Mouse (Mus musculus) testis, adult 2 months (tissue): Measurements from ENCODE around the gene Nsmce1. TPM values are rescaled to one million over a fixed set of nuclear protein-coding genes. Genes with fewer than 3 reads are reported as not detected.

Source experiments
- H3K27ac ChIP-seq: fragments of 200-500 bp; 2 replicates; pipeline ENCODE4 v1.5.1; 2012; ENCODE audit warnings: low read depth, low read length; ENCODE audit not compliant: control insufficient read depth, insufficient read depth
- H3K27me3 ChIP-seq: fragments of 200-500 bp; 2 replicates; pipeline ENCODE4 v1.6.1; 2012; ENCODE audit warnings: mild to moderate bottlenecking, low read length, moderate library complexity; ENCODE audit not compliant: control insufficient read depth, insufficient read depth
- H3K36me3 ChIP-seq: fragments of 200-500 bp; 2 replicates; pipeline ENCODE4 v1.6.1; 2012; ENCODE audit warnings: mild to moderate bottlenecking, low read length; ENCODE audit not compliant: control insufficient read depth, insufficient read depth
- H3K4me1 ChIP-seq: fragments of 200-500 bp; 2 replicates; pipeline ENCODE4 v1.6.1; 2012; ENCODE audit warnings: low read length; ENCODE audit not compliant: control insufficient read depth, insufficient read depth
- H3K4me3 ChIP-seq: fragments of 200-500 bp; 2 replicates; pipeline ENCODE4 v1.5.1; 2012; ENCODE audit warnings: low read depth, mild to moderate bottlenecking, low read length, moderate library complexity, mixed read lengths; ENCODE audit not compliant: control insufficient read depth
- CTCF ChIP-seq: fragments of 200-500 bp; IDR thresholded peaks from 2 replicates; pipeline ENCODE4 v1.5.1; 2012; ENCODE audit warnings: low read depth, mild to moderate bottlenecking, inconsistent platforms, low read length, moderate library complexity; ENCODE audit not compliant: control insufficient read depth, insufficient read depth, insufficient replicate concordance
- POLR2A ChIP-seq: fragments of 200-500 bp; IDR thresholded peaks from 2 replicates; pipeline ENCODE4 v1.6.1; 2012; ENCODE audit warnings: low read depth, mild to moderate bottlenecking, inconsistent platforms, low read length, moderate library complexity; ENCODE audit not compliant: control insufficient read depth
- polyA plus RNA-seq: library from polyadenylated mRNA; depleted of rRNA; stranded (reverse); fragments of >200 nt; gene quantifications from 2 replicates; pipeline ENCODE4 v1.2.3, GENCODE M21; 2012

The Nsmce1 gene
- polyA plus RNA-seq, 1 experiment = 181 TPM

DNA sequence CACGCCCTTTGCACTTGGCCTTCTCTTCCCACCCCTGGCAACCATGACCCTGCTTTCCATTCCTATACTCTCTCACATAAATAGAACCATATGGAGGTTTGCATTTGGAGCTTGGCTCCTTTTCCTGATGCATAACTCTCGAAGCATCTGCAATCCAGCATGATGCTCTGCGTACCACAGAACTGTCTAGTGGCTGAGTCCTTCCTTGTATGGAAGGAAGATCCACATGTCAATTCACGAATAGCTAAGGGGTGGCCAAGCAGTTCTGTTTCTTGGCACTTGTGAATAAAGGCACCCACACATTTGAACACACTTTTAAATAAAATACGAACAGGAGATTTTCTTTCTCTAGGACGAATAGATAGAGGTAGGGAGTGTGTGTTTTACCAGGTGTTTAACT lies 26.1 kb upstream of the Nsmce1 start:
- Histone ChIP-seq H3K4me1 (no peaks in the 10 kb centered on the region), H3K27ac (no peak overlapping the region), H3K27me3 (no peaks in the 10 kb centered on the region), H3K36me3 (no peaks in the 10 kb centered on the region), H3K4me3 (no peak overlapping the region)
- no peak for TF ChIP-seq POLR2A
- no peak for TF ChIP-seq CTCF

GRCm38 (mm10) chr7:125516723-125517122 lies 25.3 kb upstream of the Nsmce1 start:
- Histone ChIP-seq H3K27me3 (no peaks in the 10 kb centered on the region), H3K4me1 (no peaks in the 10 kb centered on the region), H3K4me3 (no peak overlapping the region), H3K27ac (no peak overlapping the region), H3K36me3 (no peaks in the 10 kb centered on the region)
- TF ChIP-seq POLR2A (no peak), CTCF (no peak)

DNA sequence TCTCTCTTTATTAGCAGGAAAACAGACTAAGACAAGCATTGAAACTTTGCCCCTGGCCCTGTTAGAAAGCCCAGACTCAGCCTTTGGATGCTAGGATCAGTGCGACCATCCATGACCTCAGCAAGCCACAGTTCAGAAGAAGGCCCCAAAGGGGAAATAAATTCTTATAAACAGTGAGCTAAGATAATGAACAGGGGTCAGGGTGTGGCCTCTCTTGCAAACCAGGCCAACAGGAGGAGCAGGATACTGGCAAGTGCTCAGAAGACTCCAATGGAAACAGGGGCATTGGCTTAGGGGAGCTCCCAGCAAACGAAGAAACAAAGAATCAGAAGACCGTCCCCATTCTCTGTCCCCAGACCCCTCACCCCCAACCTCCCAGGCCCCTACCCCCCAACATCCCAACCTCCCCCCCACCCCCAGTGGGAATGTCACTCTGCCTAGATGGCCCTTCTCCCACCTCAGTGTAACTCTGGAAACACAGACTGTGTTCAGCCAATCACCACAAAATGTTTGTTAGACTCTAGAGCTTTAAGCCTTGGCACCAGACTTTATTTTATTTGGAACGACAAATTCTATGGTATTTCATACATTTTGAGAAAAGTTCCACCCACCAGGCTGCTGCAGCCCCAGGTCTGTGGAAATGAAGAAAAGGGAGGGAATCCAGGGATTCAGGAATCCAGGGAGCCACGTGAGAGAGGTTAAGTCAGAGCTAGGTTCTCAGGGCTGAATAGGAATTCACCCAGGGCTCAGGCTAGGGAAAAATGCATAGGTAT lies 23.9 kb upstream of the Nsmce1 start:
- TF ChIP-seq POLR2A = no peak
- TF ChIP-seq CTCF = no peak
- Histone ChIP-seq H3K27ac (no peak overlapping the region), H3K27me3 (no peaks in the 10 kb centered on the region), H3K36me3 (no peaks in the 10 kb centered on the region), H3K4me1 (no peaks in the 10 kb centered on the region), H3K4me3 (no peak overlapping the region)

DNA sequence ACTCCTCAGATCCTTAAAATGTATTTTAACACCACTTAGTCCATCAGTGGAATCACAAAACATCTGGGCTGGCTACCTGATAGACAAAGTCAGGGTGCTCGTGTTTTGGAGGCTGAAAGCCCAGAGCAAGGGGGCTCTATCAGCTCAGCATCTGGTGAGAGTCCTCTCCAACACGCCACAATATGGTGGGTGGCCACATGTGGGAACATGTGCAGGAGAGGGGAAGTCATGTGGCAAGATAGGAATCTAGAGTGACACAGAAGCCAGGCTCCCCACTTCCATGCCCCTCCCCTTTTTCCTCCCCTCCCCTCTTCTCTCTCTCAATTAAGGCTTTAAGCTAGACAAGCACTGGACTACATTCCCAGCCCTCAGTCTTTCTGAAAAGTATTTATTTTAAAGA lies 20.5 kb upstream of the Nsmce1 start:
- no peaks in the 10 kb centered on the region for H3K27me3 ChIP-seq
- no peak for TF ChIP-seq POLR2A
- TF ChIP-seq CTCF = no peak
- H3K4me3 ChIP-seq = no peak overlapping the region
- H3K4me1 ChIP-seq = no peaks in the 10 kb centered on the region
- no peaks in the 10 kb centered on the region for H3K36me3 ChIP-seq
- no peak overlapping the region for H3K27ac ChIP-seq

DNA sequence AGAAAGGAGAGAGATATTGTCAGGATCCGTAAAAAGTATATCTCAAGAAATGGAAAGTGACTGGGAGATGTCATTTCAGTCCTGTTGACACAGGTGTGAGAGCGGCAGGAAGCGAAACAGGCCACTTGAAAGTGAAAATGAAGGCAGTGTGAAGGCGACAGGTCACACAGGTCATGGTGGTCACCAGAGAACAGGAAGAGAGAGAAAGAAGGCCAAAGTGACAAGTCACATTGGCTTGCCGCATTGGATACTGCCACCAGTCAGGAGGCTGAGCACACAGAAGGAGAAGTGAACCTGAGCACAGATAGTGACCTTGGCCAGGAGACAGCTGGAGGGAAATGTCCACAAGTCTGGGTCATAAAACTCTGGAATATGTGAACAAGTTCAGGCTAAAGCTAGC lies 20.0 kb upstream of the Nsmce1 start:
- H3K27ac ChIP-seq = no peak overlapping the region
- no peak overlapping the region for H3K4me3 ChIP-seq
- no peaks in the 10 kb centered on the region for H3K4me1 ChIP-seq
- no peaks in the 10 kb centered on the region for H3K27me3 ChIP-seq
- no peaks in the 10 kb centered on the region for H3K36me3 ChIP-seq
- TF ChIP-seq CTCF (no peak), POLR2A (no peak)

- Histone ChIP-seq H3K27ac (no peak overlapping the region), H3K4me3 (no peak overlapping the region), H3K4me1 (no peaks in the 10 kb centered on the region), H3K36me3 (no peaks in the 10 kb centered on the region), H3K27me3 (no peaks in the 10 kb centered on the region)
- TF ChIP-seq POLR2A = no peak
- TF ChIP-seq CTCF = no peak
These were observed 15.9 kb upstream of the Nsmce1 start for GRCm38 (mm10) chr7:125507279-125507678.

GRCm38 (mm10) chr7:125505568-125505967 lies 14.2 kb upstream of the Nsmce1 start:
- H3K36me3 ChIP-seq = no peaks in the 10 kb centered on the region
- TF ChIP-seq POLR2A (no peak), CTCF (no peak)
- no peak overlapping the region for H3K27ac ChIP-seq
- H3K4me3 ChIP-seq = no peak overlapping the region
- no peaks in the 10 kb centered on the region for H3K4me1 ChIP-seq
- H3K27me3 ChIP-seq = no peaks in the 10 kb centered on the region
